Mouse (Mus musculus) right cerebral cortex, postnatal 14 days (tissue): ENCODE results near the gene Pappa.

Experiments used
- DNase-seq: peaks from one replicate; pipeline ENCODE4 v3.0.0; 2022

Pappa gene

DNA sequence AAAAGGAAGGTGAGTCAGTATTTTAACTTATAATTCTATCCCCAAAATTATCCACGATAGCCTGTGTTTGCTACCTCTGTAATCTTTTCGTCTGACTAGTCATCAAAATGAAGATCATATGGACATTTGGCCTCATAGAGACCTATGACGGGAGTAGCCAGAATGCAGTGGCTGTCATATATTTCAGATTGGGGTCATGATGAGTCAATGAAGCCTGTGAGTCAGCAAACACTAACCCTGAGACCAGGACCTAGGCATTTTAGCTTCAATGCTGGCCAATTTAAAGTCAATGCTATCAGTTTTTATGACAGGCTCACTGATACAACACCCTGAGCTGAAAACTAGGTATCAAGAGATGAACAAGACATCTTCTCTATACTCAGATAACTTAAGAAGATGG lies 50.5 kb downstream of the Pappa start:
- DNase-seq, result no peak

DNA sequence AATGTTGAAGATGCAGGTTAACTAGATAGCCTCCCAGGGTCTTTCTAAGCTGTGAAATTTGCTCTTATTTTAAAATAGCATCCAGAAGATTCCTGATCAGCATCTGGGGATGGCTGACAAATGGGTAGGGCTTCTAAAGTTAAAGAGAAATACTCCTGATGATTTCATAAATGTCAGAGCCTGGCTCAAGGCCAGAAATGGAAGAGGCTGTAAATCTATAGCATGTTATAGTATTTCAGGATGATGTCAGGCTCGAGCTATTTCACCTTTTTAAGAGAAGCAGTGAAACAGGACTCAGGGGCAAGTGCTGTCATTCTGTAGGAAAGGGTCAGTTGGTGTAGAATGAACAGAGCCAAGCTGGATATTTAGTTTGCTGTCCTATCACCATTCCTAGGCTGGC lies 54.2 kb downstream of the Pappa start:
- DNase-seq, result no peak

DNA sequence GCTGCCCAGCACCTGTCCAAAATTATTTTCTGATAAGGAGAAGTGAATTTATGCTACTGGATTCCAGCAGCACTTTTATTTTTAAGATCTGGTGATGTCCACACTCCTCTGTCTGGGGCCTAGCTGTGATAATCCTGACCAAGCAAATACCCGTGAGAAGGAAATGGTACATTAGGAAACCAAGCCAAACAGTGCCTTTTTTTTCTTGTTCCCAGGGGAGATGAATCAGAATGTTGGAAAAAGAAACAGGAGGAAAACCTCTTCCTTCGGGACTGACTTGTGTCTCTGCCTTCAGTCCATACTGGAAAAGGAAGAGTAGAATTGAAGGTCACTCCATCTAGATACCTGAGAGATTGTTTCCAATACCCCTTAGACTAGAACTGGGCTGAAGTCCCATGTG lies 63.3 kb downstream of the Pappa start:
- no peak for DNase-seq

DNA sequence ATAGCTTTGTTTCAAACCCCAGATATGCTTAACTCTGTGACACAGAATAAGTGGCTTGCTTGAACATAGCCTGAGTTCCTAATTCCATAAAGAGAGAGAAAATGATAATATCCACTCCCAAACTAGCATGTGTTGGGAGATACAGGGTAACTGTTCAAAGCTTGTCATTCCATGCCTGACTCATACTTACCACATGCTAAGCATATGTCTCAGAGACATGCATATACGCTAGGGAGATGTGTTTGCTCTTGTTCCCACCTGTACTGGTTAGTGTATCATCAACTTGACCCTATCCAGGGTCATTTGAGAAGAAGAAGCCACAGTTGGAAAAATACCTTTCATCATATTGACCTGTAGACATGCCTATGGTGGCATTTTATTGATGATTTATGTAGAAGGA lies 63.7 kb downstream of the Pappa start:
- DNase-seq, result no peak

DNA sequence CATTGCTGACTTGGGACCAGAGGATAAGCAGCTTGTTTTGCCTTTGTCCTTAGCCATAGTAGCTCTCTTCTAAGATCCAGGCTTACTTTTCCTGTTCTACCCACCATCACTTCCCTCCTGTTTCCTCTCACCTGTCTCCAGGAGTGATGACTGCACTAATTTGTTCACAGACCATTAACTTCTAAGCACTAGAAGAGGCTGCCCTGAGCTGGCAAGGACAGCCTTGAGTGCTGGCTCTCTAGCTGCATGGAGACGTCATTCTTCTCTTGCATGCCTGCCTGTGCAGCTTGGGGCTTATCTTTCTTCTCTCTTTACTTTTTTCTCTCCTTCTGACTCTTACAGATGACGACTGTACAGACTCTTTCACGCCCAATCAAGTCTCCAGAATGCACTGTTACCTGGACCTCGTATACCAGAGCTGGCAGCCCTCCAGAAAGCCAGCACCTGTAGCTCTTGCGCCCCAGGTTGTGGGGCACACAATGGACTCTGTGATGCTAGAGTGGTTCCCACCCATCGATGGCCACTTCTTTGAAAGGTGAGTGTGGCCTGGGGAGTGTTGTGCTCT lies 65.0 kb downstream of the Pappa start:
- DNase-seq, result no peak

DNA sequence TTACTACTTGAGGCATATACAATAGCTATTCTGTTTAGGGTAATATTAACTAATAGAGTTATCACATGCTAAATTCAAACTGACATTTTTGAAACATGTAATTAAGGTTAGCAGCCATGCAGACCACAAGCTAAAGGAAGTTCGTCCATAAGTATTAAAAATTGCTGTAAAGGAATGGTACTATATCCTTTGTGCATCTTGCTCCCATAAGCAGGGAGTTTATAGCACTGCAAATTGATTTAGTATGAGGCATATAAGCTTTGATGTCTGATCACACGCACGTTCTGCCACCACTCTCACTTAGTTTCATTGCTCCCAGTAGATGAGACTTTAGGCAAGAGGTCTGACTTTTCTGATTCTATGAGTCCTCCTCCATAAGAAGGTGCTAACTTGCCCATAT lies 68.8 kb downstream of the Pappa start:
- no peak for DNase-seq

DNA sequence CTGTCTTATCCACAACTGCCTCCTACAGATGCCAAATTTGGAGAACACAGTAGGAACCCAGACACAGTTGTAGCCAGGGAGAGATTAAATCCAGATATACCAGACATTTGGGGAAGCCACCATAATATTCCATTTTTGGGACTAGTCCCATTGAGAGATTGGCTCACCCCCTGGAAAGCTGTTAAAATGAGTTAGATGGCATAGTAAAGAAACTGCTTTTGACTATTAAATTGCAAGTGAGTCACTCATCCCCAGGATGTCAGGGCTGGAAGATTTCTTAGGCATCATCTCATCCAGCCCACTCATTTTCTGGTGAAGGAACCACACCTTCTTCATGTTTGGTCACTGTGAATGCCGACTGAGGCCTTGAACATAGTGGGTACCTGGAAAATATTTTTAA lies 72.0 kb downstream of the Pappa start:
- no peak for DNase-seq

DNA sequence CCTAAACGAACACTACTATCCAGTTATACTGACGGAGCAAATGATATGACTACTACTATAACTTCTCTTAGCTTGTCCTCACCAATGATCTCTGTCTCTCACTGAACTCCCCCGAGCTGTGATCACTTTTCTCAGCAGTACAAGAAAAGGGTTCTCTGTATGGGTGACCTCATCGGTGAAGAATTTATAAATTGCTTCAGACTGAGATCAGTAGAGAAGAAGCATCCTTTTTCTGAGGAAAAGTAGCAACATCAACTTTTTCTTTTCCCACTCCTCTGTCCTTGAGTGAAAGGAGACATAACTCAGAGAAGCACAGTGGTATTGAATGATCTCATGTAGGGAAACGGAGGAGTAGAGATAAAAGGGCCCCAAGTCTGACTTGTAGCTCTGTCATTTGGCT lies 79.7 kb downstream of the Pappa start:
- DNase-seq, result no peak

DNA sequence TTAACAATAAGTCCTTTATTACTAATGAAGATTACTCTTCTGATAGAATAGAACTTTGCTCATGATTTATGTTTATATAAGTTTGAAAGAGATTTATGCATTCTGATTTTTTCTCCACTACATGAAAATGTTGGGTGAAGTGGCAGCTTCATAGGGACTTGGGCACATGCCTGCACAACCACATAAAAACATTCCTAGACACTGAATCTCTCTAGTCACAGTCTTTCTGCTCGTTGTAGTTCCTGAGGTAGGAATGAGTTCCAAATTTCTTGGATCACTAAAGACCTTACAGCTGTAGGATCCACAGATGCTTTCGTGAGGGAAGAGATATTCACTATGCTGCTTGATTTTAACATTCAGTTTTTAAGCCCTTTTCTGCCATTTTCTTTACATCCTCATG lies 81.5 kb downstream of the Pappa start:
- DNase-seq, result no peak

DNA sequence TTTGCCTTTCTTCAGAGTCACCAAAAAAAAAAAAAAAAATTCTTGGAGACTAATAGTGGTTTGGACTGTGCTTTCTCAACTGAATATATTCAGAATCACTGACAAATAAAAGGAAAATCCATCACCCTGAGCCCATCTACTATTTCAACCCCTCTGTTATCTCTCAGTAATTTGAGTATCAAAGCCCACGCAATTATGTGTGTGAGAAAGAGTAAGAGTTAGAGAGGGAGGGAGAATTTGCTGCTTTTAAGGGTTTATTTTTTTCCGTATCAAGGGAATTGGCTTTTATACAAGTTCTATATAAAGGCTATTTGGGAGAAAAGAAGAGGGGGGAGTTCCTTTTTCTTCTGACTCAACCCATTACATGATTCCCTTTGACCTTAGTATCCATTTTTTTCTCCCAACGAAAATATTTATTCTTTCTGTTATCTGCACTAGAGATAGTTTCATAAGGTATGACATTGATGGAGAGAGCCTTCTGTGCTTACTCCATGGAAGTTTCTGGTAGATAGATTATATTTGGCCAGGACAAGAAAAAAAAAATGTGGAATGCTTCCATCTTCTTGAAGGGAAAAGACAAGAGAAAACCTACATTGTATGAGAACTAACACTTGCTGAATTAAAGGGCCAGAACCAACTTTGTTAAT lies 85.5 kb downstream of the Pappa start:
- no peak for DNase-seq

DNA sequence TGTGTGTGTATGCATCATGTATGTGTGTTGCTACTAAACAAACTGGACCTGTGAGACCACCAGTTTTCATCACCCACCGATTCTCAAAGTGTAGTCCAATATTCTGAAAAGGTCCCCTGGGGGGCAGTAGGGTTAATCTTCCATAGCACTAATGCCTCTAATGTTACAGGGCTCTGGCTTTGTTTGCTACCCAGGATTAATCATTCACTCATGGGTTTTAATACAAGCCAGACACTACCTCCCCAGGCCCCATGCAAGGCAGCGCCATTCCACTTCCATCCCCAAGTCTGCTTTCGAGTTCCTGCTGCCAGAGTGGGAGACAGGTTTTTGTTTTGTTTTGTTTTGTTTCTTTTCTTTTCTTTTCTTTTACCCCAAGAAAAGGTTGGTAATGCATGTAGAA lies 92.7 kb downstream of the Pappa start:
- no peak for DNase-seq

DNA sequence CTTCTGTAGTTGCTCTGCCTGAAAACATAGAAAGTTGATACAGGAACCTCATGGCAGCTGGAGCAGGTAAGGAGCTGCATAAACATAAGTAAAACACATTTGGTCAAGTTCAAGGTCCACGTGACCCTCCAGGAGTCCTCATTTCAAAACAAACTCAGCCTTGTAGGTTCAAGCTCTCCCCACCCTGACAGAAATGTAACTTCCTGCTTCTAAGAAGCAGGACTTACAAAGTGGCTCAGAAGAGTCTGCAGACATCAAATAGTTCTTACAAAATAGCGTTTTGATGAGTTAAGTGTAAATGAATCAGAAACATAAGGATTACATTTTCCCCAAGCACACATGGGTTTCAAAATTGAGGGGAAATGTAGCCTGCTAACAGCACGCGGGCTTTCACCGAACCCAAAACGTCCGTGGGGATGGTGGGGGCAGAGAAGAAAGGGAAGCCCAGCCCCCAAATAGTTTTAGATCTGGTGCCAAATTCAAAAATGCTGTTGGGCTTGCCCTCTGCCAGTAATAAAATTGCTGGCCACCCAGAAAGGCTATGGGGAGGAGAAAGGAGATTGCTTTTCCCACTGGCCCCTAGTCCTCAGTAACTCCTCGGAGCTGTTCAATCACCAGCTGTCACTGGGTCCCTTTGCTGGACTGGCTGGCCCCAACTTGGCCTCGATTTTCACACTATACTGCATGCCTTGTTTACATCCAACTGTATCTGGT lies 93.8 kb downstream of the Pappa start:
- DNase-seq, result no peak

DNA sequence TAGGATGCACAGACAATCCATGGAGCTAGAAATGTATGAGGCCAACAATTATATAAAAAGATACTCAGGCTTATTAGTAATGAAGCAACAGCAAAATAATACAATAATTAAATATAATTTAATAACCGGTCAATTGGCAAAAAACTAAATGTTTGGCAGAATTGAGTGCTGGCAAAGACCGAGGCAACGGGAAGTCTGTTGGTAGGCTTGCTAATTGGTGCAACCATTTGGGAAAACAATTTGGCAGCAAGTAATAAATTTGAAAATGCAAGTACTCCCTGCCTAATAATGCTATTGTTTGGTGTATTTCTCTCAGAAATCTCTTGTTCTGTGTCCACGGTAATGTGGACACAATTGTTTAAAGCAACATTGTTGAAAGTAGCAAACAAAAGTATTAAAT lies 99.9 kb downstream of the Pappa start:
- no peak for DNase-seq

DNA sequence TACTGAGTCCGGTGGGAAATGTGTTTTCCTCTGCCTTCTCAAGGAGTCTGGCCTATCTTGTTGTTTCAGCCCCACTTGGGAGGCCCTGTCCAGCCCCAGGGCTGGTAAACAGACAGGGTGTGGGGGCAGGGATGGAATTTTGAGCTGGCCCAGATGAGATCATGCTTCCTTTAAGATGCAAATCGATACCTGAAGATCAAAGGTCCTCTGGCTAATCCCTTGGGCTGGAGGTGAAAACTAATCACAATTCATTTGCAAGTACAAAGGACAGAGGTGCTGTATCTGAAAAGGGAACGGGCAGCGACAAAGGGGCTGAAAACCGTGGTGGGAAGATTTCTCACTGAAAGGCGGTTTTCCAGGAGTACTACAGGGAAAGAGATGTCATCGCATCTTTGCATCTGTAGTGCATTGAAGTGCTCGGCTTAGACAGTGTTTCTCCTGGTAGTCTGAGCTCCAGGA lies 114.6 kb downstream of the Pappa start:
- no peak for DNase-seq

DNA sequence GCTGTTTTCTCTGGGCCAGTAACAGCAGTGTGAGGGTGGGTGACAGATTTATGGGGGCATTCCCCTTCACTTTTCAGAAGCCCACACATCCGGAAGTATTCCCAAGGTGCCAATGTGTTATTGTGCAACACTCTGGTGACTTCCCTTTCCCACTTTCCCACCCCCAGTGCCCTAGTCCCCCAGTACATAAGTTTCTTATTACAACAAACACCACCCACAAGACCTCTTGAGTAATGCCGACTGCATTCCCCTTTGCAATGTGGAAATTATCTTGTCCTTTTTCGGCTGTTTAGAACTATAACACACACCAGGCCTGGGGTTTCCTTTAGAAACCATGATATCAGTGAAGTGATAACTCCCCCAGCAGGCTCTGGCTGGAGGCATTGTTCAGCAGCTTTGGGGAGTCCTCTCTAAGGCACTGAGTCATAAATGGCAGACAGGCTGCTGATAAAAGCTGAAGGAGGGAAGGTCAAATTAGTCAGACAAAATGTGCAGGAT lies 118.5 kb downstream of the Pappa start:
- no peak for DNase-seq

DNA sequence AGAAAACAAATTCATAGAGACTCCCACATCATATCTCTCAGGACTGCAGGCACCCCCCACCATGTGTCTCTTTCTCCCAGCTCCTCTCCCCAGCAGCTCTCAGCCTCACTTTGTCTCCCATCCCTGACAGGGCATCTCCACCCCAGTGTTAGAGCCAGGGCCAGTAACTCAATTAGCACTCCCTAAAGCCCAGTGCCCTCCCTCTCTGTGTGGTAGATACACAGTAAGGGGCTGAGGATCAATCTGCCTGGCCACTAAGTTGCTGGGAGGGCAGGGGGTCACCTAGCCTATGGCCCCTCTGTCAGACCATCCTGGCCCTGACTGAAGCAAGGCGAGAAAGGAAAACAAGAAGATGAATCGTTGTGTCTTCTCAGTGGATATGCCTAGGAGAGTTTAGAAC lies 119.3 kb downstream of the Pappa start:
- no peak for DNase-seq

DNA sequence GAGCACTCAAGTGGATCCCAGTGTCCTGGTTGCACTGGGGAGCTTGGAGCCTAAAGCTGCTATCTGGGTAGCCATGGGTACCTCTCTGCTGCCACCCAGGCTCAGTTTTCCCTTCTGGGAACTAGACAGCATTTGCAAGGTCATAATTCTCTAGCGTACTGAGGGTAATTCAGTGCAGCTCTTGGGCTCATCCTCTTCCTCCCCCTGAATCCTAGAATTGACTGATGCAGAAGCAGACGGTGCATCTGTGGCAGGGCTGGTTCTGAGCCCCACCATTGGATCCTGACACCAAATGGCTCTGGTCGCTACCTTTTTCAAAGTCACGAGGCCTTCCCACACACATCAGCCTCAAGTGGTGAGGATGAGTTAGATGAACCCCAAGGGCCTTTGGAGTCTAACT lies 121.0 kb downstream of the Pappa start:
- DNase-seq, result no peak

DNA sequence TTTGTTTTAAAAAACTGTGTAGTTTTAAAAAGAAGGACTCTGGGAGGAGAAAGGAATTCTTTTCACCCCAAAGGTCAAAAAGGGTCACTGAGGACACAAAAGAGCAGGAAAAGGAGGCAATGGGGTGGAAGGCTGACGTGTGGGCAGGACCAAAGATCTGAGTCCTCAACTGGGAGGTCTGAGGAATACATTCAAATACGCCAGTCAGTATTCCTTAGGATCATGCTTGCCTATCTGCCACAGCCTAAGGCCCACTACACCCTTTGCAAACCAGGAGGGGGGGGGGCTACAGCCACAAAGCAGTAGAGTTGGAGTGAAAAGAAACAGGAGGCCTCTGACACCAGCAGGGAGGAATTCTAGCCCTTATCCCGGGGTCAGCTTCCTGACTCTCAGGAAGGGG lies 121.5 kb downstream of the Pappa start:
- no peak for DNase-seq

DNA sequence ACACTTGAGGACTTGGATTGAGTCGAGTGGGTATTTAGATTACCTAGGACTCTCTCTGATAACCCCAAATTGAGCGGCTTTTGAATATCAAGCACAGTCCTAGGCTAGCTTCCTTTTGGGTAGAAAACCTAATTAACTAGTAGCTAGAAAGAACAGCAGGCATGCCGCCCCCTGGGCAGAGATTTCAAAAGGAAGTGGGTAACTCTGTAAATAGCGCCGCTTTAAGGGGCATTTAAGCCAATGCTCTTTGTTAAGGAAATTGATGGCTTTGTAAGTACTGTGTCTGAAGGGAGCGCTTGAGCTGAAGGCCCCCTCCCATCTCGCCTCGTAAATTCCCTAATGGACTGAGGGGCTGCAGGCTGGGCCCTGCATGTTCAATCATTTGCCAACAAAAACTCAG lies 128.2 kb downstream of the Pappa start:
- no peak for DNase-seq

DNA sequence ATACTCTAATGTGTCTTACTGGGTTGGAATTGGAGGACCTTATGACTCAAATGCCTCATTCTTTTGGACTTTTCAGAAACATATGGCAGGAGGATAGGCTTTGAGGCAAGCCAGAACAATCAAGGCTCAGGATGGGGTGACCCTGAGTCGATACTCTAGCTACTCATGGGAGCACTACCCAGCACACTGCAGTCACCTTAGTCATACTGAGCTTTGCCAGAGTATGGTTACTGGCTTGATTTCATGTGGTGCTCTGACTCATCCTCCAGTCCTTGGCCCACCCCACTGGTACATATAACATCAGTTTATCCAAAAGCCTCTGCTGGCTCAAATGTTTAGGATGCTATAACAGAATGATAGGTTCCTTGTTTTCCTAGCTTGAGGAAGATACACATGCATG lies 130.1 kb downstream of the Pappa start:
- DNase-seq, result no peak

DNA sequence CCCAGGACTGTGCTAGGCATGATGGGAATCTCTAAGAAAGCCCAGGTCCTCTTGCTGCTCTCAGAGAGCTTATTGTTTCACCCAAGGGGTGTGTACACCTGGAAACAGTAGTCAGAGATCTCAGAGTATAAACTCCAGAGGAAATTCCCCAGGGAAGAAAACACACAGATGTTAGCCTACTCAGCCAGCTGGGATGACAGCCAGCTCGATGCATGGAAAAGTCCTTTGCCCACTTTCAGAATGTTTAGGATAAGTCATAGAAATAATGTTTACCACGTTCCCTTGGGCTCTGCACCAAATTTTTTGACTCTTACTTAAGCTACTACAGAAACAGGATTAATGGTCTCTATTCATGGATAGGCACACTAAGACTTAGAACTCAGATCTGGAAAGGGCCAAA lies 143.1 kb downstream of the Pappa start:
- no peak for DNase-seq

DNA sequence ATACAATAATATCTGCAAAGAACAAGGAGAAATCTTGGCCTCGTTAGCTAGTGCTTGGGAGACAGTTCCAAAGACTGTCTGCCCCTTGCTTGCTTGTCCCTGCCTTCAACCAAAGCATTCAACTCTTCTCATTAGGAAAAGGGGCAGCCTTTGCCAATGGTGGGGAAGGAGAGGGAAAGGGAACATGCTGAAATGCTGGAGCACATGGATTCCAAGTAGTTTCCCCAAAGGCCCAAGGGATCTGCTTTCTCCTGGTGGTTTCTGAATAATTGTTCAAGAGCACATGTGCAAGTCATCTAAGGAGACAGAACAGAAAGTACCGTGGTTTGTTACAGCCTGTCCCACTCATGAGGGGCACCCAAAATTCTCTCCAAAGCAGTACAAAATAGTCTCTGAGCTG lies 146.0 kb downstream of the Pappa start:
- DNase-seq, result no peak

DNA sequence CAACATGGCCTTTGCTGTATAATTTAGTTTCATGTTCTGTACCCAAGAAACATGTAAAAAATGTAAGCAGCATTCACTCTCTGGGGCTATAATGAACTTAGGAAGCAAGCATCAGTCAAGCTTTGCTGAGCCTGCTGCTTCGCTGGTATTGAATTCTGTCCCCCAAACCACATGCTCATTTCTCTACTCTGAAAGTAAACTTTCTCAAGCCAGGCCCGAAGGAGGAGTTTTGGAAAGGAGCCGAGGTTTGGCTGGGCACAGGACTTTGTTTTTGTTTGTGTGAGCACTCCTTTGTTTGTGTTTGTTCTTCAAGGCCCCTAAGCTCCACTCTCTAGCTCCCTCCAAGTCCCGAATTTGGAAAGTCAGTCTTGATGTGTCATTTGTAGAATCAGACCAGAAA lies 148.3 kb downstream of the Pappa start:
- no peak for DNase-seq

DNA sequence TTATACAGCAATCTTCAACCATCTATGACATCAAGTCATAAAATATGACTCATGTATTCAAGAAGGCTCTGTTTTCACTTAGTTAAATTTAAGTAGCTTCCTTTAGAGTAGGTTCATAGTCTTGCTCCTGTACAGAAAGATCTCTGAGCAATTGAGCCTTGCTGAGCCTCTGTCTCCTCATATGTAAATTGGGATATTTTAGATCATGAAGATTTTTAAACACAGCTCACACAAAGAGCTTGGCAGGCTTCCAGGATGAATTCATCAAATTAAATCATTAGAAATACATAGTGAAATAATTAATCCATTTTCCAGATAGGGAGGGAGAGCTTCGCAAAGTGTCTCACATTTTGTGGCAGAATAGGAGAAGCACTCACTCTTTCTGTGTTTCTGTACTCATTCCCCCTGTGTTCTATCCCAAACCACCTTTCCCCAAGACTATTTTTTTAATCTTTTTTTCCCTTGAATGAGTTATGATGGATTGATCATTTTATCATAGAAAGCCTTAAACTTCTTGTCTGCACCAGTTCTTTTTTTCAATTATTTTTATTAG lies 149.4 kb downstream of the Pappa start:
- DNase-seq, result no peak
